Mouse (Mus musculus) lung, postnatal 36 days (tissue): ENCODE data around the gene Ttc28.
"Not testable (repeated sequence)": the region's sequence is repeated elsewhere in the genome, so short reads cannot be mapped to it uniquely, and the experiment has no call there.

Experiments used
- DNase-seq: peaks from one replicate; pipeline ENCODE4 v3.0.0; 2022; ENCODE audit warnings: mixed read lengths

Gene Ttc28

GRCm38 (mm10) chr5:110879584-110880374 is at the start of gene Ttc28:
TSS of gene Ttc28 (plus strand) at chr5:110879803.
- DNase-seq, result peak; percentile 87

GRCm38 (mm10) chr5:110831036-110831720 is 48.4 kb upstream of the Ttc28 start:
- DNase-seq, result no peak

GRCm38 (mm10) chr5:110835959-110836358 is 43.6 kb upstream of the Ttc28 start:
- peak; percentile 80 for DNase-seq

- DNase-seq, result not testable (repeated sequence)
These were observed 41.6 kb upstream of the Ttc28 start for GRCm38 (mm10) chr5:110838016-110838415.

- DNase-seq, result no peak
These were observed 40.4 kb upstream of the Ttc28 start for GRCm38 (mm10) chr5:110839038-110839677.

GRCm38 (mm10) chr5:110839678-110840365 is 39.8 kb upstream of the Ttc28 start, which contains the start of the genes Hscb and Chek2:
TSS of gene Hscb (minus strand) at chr5:110839777.
TSS of gene Chek2 (plus strand) at chr5:110839979.
- DNase-seq, result peak; percentile 99

- peak; percentile 84 for DNase-seq
These were observed 39.1 kb upstream of the Ttc28 start for GRCm38 (mm10) chr5:110840465-110840864.

- no peak for DNase-seq
These were observed 38.3 kb upstream of the Ttc28 start for GRCm38 (mm10) chr5:110841046-110841862.

GRCm38 (mm10) chr5:110852990-110853389 is 26.6 kb upstream of the Ttc28 start:
- DNase-seq, result no peak

GRCm38 (mm10) chr5:110857091-110857490 is 22.5 kb upstream of the Ttc28 start:
- no peak for DNase-seq

GRCm38 (mm10) chr5:110859013-110859650 is 20.5 kb upstream of the Ttc28 start:
- DNase-seq, result peak; percentile 87

- no peak for DNase-seq
These were observed 19.2 kb upstream of the Ttc28 start for GRCm38 (mm10) chr5:110860445-110860844.

GRCm38 (mm10) chr5:110868460-110868859 is 11.1 kb upstream of the Ttc28 start:
- no peak for DNase-seq

- DNase-seq, result peak; percentile 16
These were observed 10.3 kb upstream of the Ttc28 start for GRCm38 (mm10) chr5:110869242-110869669.

GRCm38 (mm10) chr5:110873160-110873559 is 6.4 kb upstream of the Ttc28 start:
- DNase-seq, result no peak

- peak; percentile 7 for DNase-seq
These were observed 4.9 kb upstream of the Ttc28 start for GRCm38 (mm10) chr5:110874711-110875110.

GRCm38 (mm10) chr5:110875286-110875685 is 4.3 kb upstream of the Ttc28 start:
- DNase-seq, result no peak

- DNase-seq, result no peak
These were observed 1.7 kb upstream of the Ttc28 start for GRCm38 (mm10) chr5:110877666-110878505.

GRCm38 (mm10) chr5:110878526-110878925 is 1.1 kb upstream of the Ttc28 start:
- DNase-seq, result not testable (repeated sequence)

GRCm38 (mm10) chr5:110879042-110879441 is 561 bp upstream of the Ttc28 start:
- no peak for DNase-seq
